Mouse (Mus musculus): Measurements from ENCODE around the gene Tbpl1.

The Tbpl1 gene

DNA sequence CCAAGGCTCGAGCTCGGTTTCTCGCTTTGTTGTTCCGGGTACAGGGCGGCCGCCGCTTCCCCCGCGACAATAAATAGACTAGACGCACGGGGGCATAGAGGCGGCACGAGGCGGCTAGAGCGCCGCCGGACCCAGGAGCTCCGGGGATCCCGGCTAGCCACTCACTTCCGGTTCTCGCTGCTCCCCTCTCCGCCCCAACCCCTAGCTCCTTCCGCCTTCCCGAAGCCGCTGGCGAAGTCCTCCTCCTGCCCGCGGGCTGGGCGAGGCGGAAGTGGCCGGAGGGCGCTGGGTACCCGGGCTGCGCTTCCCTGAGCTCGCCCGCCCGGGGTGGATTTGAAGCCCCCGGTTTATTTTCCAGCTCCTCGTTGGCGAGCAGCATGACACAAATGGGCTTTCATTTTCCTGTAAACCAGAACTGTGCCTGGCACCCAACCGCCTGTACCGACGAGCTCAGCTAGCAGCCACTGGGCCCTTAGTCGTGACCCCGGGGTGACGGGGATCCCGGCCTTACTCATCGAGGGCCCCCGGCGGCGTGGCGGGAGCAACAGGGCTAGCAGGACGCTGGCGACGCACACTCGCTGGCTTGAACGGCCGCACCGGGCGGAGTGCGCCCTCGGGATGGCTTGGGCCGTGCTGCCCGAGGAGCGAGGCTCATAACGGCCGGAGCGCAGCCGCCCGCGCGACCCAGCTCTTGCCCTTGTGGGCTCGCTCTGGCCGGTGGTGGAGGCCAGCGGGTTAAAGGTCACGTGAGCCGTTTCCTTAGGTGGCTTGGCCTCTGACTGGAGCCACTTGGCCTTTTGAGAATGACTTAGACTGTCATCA lies at the start of gene Tbpl1:
Tbpl1 (minus strand) TSS at position 667 of the 822 bp plus-strand sequence.
- peak; percentile 97 for DNase-seq

DNA sequence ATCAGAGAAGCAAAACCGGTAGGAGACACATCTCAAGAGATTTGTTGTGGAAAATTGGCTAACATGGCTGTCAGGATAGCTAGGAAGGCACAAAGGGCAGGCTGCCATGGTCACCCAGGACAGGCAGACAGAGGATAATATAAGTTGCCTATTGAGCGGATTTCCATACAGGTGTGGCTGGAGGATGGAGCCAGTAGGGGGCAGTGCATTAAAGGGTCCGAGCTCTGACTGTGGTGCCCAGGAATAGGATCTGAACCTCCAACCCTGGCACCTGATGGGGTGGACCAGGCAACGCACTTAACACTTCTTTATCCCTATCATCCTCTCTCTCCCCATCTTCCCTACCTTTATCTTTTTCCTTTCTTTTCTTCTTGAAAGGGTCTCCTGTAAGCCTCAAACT lies 49.7 kb upstream of the Tbpl1 start:
- DNase-seq, result peak; percentile 45

DNA sequence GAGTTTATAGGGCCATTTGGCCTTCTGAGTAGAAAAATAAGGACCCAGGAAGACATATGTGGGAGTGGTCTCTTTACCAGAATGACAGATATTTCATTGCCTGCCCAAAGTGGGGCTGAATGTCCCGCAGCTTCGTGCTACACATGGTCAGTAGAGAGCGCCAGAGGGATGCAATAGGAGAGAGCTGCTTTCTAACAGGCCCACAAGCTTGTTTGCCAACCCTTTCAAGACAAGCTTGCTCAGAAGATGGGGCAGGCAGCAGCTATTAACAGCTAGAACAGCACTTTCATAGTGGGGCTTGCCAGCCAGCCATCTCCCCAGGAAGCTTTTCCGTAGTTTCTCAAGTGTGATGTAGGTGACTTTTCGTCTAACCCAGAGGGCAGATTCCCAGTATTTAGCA lies 46.2 kb upstream of the Tbpl1 start:
- DNase-seq, result peak; percentile 80

DNA sequence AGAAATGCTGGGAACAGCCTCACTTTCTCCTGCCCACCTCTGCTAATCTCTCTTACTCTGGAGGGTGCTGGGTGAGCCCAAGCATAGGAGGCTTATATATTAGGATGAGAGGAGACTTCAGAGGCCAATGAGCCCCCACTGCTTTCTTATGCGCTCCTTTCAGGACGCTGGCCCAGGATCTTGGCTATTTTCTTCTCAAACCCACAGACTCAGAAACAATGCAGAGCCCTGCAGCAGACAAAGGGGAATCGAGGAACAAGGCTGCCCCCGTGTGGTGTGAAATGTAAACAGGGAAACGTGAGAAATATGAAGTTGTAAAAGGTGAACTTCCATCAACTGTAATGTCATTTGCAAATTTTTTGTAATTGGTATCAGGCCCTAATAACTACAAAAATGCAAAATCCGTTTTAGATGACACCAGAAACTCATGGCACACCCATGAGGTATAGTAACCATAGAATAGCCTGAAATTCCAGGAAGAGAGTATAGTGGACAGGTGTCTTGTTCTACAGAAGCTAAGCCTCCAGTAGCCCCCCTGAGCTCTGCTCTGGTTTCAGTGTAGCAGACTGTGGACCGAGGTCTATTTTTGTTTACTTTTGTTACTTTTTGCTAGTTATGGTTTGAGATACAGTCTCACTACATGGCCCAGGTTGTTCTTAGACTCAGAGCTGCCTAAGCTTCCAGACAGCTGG lies 44.4 kb upstream of the Tbpl1 start:
- DNase-seq, result peak; percentile 72

DNA sequence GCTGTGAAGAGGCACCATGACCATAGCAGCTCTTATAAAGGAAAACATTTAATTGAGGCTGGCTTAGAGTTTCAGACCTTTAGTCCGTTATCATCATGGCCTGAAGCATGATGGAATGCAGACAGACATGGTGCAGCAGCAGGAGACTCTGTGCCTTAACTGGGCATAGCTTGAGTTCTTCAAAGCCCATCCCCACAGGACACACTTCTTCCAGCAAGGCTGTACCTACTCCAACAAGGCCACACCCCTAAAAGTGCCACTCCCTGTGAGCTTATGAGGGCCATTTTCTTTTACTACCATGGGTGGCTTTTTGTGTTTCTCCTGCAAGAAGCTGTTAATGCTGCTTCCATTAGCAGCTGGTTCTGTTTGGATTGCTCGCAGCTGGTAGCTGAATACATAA lies 43.7 kb upstream of the Tbpl1 start:
- DNase-seq, result no peak

DNA sequence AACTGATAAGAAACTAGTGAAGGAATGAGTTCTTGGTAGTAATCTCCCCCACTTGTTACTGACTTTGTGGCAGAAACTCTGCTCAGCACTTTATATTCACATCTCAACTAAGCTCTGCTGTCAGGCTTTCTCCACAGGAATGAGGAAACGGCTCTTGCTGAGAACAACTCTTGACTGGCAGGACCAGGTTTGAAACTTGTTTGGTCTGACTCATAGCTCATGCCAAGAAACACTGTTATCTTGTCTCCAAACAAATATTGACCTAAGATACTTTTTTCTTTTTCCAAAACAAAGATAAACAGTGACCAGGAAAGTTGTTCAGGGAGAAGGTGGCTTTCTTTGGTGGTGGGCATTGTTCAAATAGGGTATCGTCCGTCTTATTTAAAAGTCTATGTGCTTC lies 42.9 kb upstream of the Tbpl1 start:
- no peak for DNase-seq

DNA sequence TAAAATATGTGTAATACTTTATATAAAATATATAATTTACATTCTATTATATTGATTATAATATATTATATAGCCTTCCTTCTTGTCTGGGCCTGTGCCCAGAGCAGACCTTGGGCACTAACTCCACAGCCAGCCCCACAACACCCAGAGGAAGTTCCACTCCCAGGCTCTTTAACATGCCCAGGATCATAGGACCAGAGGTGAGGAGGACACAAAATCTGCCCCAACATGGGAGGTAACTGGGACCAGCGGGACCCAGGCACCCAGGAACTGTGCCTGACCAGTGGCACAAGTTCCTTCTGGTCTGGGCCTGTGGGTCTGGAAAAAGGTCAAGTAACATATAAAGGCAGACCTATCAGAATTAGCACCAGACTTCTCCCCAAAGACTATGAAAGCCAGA lies 22.5 kb upstream of the Tbpl1 start:
- DNase-seq, result no peak

DNA sequence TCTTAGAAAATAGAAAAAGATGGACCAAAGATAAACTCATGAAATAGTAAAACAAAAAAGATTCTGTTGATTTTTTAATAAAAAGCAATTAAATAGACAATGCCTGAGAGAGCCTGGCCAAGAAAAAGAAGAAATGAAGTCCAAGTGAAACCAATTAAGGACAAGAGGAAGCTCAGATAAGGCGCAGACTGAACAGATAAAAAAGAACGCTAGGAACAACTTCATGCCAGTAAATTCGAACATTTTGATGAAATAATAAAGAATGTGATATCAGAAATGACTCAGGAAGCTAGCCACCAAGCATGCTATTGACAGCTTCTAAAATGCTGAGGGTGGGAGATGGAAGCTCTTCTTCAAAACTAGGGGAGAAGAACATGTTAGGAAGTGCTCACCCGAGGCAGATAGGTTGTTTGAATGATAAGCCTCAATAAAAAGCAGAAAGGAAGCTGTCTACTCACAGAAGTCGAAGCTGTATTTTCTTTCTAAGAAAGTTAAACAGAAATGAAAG lies 19.5 kb upstream of the Tbpl1 start:
- DNase-seq, result no peak

DNA sequence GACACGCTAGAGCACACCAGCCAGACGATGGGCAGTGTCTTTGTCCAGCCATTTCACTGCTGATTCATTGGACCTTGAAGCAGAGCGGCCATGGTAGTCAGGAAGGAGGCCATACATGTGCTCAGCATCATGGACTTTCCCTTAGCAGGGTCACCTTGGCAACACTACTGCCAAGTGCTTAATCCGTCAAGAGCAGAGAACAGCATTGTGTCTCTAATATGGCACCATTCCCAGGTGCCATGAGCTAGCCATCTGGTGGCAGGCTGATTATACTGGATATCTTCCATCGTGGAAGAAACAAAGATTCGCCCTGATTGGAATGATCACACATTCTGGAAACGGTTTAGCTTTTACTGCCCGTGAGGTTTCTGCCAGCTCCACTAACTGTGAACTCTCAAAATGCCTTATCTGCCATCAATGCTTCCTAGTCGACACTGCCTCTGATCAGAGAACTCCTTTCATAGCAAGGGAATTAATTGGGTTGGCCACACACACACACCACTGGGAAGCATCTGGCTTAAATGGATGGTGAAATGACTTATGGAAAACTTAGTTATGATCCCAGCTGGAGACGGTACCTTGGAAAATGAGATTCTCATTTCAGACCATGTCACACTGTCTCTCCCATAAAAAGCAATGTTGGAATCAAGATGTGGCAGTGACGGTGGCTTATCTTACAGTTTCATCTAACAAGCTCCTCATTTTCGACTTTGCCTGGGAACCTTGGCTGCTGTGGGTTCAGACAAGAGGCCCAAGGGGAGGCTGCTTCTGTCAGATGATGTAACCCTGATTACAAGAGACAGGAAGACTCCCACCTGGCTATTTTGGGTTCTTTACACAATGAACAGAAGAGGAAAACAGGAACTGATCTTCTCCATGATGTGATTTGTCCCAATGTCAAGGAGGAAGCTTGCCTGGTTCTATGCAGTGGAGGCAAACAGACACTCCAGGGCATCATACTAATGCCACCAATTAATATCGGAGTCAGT lies 14.9 kb upstream of the Tbpl1 start:
- no peak for DNase-seq

DNA sequence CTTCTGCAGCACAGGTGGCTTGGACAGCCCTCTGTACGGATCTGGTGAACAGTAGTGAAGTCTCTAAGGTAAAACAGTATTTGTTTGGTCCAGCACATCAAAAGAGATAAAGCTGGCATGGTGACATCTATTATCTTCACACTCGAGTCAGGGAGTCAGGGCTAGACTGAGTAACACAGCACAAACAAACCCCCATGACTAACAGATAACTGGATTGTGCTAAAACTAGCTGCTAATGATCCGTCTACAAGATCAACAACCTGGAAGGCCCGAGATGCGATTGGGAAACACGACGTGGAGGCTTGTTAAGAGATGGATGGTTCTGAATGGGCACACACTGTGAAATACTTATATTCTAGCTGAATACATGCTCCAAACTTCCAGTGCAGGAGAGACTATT lies 14.2 kb upstream of the Tbpl1 start:
- no peak for DNase-seq

DNA sequence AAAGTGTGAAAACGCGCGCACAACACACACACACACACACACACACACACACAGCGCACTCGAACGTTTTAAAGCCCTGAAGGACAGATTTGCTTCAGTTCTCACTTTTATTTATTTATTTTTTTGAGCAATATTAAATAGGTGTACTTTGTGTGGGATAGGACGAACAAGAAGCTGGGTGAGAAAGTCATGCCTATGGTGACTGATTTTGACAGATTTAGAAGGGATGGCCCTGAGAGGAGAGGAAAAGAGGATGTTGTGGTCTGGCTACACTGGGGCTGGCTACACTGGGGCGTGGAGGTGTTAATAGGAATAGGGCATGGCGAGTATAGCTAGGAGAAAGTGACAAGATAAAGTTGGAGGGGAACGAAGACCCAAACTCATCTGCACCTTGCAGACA lies 443 bp upstream of the Tbpl1 start:
- DNase-seq, result no peak

DNA sequence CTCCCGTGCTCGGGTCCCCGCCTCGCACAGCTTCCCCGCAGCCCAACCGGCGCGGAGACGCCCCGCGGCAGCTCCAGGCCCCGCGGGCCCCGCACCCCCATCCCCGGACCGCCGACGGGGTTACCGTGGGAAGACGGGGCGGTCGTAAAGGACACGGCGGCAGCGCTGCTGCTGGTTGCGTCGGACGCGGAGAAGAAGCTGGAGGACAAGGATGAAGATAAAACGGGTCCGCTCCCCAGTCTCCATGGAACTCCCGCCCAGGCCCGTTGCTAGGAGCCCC lies 806 bp downstream of the Tbpl1 start:
- DNase-seq, result no peak

DNA sequence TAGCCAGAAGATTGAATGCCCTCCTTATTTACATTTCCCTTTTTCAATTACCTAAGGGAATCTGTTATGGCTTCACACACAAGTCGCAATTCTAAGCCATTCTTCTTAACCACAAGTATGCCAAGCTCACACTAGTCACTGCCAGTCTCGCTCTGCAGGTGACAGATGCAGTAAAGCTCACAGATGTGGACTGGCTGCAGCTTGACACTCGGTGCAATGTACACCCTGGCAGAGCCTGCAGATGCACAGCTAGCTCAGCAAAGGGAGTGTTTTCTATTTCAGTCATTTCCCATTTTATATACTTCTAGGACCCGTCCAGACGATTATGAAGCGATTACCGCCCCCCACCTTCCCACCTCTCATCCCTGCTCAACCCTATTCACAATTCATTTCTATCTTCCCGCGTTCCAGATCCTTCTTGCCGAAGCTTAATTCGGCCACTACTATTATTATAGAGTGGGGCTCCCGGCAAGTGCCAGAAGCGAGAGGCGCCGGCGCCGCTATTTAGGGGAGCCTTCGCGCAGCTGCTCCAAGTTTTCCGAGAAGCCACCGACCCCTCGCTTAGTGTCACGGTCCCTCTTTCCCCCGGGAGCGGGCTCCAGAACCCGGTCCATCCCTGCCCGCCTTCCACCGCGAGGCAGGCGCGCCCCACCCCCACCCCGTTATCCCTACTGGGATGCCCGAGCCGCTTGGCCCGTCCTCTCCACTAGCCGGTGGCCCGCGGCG lies 1.3 kb downstream of the Tbpl1 start:
- DNase-seq, result peak; percentile 17

DNA sequence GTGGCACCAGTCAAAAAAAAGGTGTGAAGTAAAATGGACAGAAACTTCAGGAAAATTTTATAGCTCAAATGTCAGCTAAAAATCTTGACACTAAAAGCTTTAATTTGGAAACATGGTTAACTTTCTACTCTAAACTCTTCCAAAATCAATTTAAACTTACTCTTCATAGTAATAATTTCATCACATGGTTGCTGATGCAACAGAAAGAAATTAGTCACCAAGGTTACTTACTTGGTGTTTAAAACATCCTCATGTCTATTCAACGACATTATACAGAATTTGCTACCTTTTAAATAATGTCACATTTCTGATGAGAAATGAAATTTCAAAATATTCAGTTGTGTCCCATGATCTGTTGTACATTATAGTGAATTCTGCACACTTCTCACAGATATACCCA lies 3.5 kb downstream of the Tbpl1 start:
- DNase-seq, result no peak

DNA sequence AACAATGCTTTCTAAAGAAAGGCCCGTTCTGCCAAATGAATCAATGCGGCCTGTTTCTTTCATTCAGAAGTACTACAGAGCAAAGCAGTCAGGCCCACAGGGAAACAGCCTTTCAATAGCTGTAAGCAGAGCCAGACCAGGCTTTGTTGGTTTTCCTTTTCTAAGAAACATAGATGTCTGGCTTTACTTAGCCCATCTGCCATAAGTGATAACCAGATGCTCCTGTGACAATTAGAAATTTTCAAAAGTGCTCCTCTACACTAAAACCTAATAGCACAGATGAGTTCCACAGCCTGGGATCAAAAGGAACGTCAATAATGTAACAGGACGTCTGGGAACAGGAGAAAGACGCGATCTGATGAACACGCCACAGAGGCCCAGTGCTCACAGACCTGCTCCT lies 5.4 kb downstream of the Tbpl1 start:
- DNase-seq, result no peak

DNA sequence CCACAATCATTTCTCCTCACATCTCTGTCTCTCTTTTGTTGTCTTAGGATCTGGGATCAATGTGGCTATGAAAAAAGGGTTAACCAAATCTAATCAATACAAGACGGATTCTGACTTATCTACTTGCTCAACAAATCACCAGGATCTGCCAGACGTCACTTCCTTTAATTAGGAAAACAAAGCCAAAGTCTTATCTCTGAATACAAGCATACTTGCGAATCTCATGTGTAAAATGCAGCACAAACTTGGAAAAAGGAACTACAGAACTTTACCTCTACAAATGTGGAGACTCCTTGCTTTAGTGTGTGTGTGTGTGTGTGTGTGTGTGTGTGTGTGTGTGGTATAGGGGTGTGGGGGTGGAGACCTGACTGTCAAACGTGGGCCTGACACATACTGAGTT lies 6.6 kb downstream of the Tbpl1 start:
- DNase-seq, result no peak

DNA sequence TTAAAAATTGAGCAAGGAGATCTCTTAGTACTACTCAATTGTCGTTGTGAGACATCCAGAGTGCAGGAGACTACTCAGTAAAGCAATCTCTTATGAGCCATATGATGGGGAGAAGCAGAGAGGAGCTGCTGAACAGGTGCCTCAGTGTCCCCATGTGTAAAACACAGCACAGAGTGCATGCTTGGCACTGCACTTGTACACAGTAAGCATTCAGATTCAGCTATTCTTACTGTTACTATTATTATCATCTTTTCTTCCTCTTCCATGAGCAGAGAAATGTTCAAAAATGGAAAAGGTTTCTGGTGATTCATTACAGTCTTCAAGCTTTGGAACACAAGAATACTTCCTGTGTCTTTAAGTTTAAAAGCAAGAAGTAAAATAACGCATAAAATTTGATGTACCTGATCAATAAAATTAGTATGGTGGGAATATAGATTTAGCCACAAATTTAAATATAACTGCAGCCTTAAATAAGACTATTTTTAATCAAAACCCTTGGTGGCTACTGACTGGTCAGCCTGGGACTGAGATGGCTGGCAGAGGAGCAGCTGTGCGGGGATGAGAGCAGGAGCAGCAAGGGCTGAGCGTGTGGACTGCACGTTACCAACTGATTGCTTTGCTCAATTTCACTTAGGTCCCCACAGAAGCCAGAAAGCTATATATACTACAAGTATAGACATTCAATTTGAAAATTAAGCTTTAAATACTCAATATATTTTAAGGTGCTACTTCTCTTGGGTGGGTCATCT lies 10.8 kb downstream of the Tbpl1 start:
- DNase-seq, result no peak

DNA sequence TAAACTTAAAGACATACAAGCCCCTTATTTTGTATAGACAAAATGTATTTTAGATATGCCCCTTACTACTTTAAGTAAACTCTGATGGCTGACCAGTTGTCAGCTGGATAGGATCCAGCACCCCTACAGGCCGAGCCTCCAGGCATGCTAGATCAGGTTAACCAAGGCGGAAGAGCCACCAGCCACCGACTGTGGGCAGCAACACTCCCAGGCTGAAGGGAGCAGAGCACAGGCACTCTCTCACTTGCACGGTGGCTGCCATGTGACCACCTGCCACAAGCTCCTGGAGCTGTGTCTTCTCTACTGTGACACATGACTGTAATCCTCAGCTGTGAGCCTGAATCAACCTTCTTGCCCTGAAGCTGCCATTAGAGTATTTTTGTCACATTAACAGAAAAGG lies 13.3 kb downstream of the Tbpl1 start:
- no peak for DNase-seq

DNA sequence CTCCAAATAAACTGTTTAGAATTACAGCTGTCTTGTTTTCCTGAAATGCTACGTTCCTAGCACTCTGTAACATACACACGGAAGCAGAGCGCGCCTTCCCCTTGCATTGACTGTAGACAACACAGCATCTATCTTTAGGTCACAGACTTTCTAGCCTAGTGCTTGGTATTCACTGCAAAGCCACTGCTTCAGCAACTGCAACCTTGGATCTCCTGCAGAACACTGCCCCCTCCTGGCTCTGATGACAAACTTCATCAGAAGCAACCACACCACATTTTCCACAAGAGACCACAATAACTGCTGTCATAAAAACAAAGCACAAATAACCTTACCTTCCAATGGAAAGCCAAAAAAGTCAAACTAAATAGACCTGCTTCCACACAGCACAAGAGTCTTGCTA lies 17.2 kb downstream of the Tbpl1 start:
- DNase-seq, result peak; percentile 74

DNA sequence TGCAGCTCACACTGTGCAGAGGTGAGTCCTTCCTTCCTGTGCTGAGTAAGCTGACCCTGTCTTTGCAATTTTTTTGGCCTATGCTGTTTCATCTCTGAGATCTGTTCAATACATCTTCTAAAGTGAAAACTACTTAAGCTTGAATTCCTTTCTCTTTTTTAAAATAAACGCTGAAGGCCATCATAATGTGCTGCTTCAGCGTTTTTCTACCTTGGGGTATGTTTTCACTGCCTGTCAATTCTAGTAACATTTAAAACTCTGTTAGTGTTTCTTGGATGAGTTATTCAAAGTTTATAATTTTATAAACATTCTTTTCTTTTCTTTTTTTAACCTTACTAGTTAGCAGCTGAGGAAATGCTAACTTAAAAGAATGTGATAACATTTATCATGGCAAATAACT lies 18.8 kb downstream of the Tbpl1 start:
- no peak for DNase-seq

DNA sequence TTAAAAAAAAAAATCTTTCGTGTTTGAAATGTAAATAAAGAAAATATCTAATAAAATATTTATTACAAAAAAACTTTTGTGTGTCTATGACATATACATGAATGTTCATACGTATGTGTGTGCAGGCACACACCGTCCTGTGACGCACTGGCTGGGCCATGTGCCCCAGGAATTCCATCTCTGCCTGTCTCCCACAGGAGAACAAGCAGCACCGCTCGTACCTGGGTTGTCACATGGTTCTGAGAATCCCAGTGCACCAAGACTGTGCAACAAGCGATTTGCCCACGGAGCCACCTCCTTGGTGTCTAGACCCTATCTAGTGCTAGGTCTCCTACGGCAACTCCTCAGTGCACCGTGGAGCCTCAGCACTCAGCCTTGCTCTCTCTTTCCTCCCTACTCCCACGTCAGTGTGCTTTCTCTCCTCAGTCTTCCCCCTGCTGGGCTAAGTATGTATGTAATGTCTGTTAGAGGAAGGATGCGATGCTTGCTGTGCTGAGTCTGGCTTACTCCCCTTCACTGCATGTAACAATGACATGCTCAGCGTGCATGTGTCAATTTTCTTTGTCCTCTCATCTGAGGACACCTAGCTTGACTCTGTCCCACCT lies 21.5 kb downstream of the Tbpl1 start:
- DNase-seq, result no peak

Measured in kidney, postnatal 10 days (tissue).